Mouse (Mus musculus) intestine, embryonic 16.5 days (tissue): ENCODE measurements around the gene Hspa1a. TPM values are rescaled to one million over a fixed set of nuclear protein-coding genes. Genes with fewer than 3 reads are reported as not detected.

Source experiments
- ATAC-seq: fragments of 200-750 bp; cut with Nextera tagmentation; 2 replicates; pipeline ENCODE4 v1.8.0; 2017; ENCODE audit warnings: moderate TSS enrichment, moderate library complexity
- H3K27ac ChIP-seq: fragments of 300-500 bp; sonication (generic); 2 replicates; pipeline ENCODE4 v1.5.1; 2014; ENCODE audit warnings: mild to moderate bottlenecking, low read length
- H3K27me3 ChIP-seq: fragments of 300-500 bp; sonication (generic); replicated peaks from 2 replicates; pipeline ENCODE4 v1.6.1; 2014; ENCODE audit warnings: low read length, control low read depth, mixed read lengths; ENCODE audit not compliant: control insufficient read depth, insufficient read depth
- H3K36me3 ChIP-seq: fragments of 300-500 bp; sonication (generic); 2 replicates; pipeline ENCODE4 v1.6.1; 2014; ENCODE audit warnings: low read length, control low read depth; ENCODE audit not compliant: control insufficient read depth, insufficient read depth
- H3K4me1 ChIP-seq: fragments of 300-500 bp; sonication (generic); 2 replicates; pipeline ENCODE4 v1.6.1; 2014; ENCODE audit warnings: low read length, control low read depth, mixed read lengths; ENCODE audit not compliant: control insufficient read depth, insufficient read depth
- H3K4me2 ChIP-seq: fragments of 300-500 bp; sonication (generic); 2 replicates; pipeline ENCODE4 v1.6.1; 2014; ENCODE audit warnings: low read depth, low read length, control low read depth
- H3K4me3 ChIP-seq: fragments of 300-500 bp; sonication (generic); 2 replicates; pipeline ENCODE4 v1.5.1; 2014; ENCODE audit warnings: mild to moderate bottlenecking, low read length
- H3K9ac ChIP-seq: fragments of 300-500 bp; sonication (generic); 2 replicates; pipeline ENCODE4 v1.6.1; 2014; ENCODE audit warnings: low read depth, low read length
- H3K9me3 ChIP-seq: fragments of 300-500 bp; sonication (generic); 2 replicates; pipeline ENCODE4 v1.6.1; 2016; ENCODE audit warnings: low read length, control low read depth; ENCODE audit not compliant: control insufficient read depth
- WGBS: fragments of 180-500 bp; shearing (Covaris S2); extraction: QIAGEN DNeasy Blood & Tissue Kit; methylation state at CpG from one replicate; pipeline ENCODE4 v1.1.7; 2014; 5-methylcytosine and 5-hydroxymethylcytosine counted together
- polyA plus RNA-seq: library from polyadenylated mRNA; unstranded; fragments of >200 nt; fragmentation: Nextera tagmentation; extraction: Ambion mirVana; gene quantifications from 2 replicates; pipeline ENCODE4 v1.2.1, GENCODE M21; 2015

The Hspa1a gene
- polyA plus RNA-seq, 1 experiment from 2014 or later: 6.3 TPM

DNA sequence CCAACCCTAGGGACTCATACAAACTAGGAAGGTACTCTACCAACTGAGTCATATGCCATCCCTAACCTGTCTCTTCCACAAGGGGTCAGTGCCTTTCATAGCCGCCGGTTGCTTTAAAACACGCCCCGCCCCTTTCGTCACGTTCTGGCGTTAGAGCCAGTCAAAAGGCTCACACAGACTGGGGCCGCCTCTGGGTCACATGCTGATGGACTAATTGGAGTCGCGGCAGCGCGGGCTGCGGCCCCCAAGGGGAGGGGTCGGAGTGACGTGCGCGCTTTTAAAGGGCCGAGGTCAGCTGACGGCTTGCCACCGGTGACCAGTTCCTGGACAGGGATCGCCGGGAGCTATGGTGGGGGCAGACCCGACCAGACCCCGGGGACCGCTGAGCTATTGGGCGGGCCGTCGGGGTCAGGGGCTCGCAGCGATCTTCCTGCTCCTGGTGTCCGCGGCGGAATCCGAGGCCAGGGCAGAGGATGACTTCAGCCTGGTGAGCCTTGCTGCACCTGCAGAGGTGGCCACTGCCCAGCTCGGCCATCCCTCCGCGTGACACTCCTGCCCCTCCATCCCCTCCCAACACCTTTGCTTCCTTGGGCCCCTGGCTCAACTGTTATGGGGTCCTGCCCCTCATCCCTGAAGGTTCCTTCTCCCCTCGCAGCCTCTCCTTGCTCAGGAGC is 40.8 kb downstream of the Hspa1a start, which contains the start of gene Neu1:
Gene Neu1, plus strand, starts transcription at position 193 of the 674 bp plus-strand sequence.
- WGBS: 0% methylated on average over 38 of the region's 38 CpGs
- no peaks in the 10 kb centered on the region for H3K9me3 ChIP-seq
- no peaks in the 10 kb centered on the region for H3K27me3 ChIP-seq
- peaks cover 13% of the 10 kb centered on the region for H3K36me3 ChIP-seq
- peak within 1 kb of the TSS; percentile 83 for H3K4me3 ChIP-seq
- peak within 1 kb of the TSS; percentile 89 for H3K9ac ChIP-seq
- H3K27ac ChIP-seq: peak within 1 kb of the TSS; percentile 78
- peak; percentile 97 for ATAC-seq
- H3K4me1 ChIP-seq: peaks cover 18% of the 10 kb centered on the region
- peak within 1 kb of the TSS; percentile 89 for H3K4me2 ChIP-seq

DNA sequence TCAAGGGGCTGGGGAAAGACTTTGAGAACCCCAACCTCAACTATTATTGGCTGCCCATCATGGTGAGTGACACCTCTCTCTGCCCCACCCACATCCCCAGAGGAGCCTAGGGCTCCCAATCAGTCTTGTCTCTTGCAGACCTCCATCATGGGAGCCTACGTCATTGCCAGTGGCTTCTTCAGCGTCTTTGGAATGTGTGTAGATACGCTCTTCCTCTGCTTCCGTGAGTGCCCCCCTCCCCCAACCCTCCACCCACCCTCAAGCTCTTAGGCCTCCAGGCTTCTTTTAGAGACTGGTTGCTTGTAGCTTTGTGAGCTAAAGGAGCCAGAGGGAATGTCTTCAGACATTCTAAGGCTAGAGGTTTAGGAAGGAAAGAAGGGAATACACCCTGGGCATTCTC is 43.1 kb downstream of the Hspa1a start:
- no peaks in the 10 kb centered on the region for H3K27me3 ChIP-seq
- 50% methylated on average over 4 of the region's 4 CpGs for WGBS
- peaks cover 5% of the 10 kb centered on the region; the same call in 1 of the 2 replicates for H3K36me3 ChIP-seq
- H3K4me2 ChIP-seq: no peak overlapping the region
- ATAC-seq: no peak
- H3K4me1 ChIP-seq: peaks cover 12% of the 10 kb centered on the region
- H3K27ac ChIP-seq: no peak overlapping the region
- no peak overlapping the region for H3K4me3 ChIP-seq
- no peaks in the 10 kb centered on the region for H3K9me3 ChIP-seq
- no peak overlapping the region for H3K9ac ChIP-seq

DNA sequence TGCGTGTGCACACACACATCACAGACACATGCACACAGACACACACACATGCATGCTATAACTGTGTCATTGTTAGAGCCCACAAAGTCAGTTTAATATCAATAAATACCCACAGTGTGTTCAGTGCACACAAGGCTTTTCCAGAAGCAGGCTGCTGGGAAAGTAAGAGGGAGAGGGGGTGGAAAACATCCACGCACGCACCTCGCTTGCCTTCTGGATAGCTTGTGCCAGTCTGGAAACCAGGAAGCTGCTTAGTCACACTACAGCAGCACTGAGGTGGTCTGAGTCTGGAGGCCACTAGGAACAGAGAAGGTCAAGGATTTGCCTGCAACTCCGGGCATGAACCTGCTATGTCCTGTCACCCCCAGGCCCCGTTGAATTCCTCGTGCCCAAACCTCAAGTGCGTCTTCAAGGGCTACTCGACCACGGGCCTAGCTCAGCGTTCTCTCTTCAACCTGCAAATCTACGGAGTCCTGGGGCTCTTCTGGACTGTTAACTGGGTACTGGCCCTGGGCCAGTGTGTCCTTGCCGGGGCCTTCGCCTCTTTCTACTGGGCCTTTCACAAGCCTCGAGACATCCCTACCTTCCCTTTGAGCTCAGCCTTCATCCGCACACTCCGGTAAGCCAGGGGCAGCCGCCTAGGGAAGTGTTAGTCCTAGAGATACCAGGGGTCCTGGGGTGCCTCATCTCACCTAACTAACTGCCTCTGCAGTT is 44.5 kb downstream of the Hspa1a start:
- Histone ChIP-seq H3K27me3 (no peaks in the 10 kb centered on the region), H3K4me1 (peaks cover 7% of the 10 kb centered on the region), H3K4me2 (no peak overlapping the region), H3K4me3 (no peak overlapping the region), H3K9ac (no peak overlapping the region), H3K36me3 (no peaks in the 10 kb centered on the region; the same call in 1 of the 2 replicates), H3K27ac (no peak overlapping the region), H3K9me3 (no peaks in the 10 kb centered on the region)
- no peak for ATAC-seq
- WGBS: 84% methylated on average over 18 of the region's 18 CpGs

DNA sequence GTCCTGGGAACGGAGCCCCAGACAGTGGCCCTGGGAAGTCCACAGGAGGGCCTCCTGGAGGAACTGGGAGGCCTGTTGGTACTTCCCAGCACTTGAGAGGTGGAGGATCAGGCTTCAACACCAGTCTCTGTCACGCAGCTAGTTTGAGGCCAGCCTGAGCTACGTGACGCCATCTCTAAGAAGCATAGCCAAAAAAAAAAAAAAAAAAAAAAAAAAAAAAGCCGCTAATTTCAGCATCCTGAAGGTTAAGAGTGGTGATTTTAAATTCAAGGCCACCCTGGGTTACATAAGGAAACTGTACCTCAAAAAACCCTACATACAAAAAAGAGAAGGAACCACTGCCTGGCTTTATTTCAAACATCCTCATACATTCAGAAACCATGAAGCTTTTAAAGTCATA is 47.7 kb downstream of the Hspa1a start:
- Histone ChIP-seq H3K4me1 (no peaks in the 10 kb centered on the region), H3K4me2 (no peak overlapping the region), H3K9ac (no peak overlapping the region), H3K27me3 (no peaks in the 10 kb centered on the region), H3K9me3 (no peaks in the 10 kb centered on the region), H3K4me3 (no peak overlapping the region), H3K27ac (no peak overlapping the region), H3K36me3 (no peaks in the 10 kb centered on the region)
- 73% methylated on average over 5 of the region's 5 CpGs for WGBS
- no peak for ATAC-seq

DNA sequence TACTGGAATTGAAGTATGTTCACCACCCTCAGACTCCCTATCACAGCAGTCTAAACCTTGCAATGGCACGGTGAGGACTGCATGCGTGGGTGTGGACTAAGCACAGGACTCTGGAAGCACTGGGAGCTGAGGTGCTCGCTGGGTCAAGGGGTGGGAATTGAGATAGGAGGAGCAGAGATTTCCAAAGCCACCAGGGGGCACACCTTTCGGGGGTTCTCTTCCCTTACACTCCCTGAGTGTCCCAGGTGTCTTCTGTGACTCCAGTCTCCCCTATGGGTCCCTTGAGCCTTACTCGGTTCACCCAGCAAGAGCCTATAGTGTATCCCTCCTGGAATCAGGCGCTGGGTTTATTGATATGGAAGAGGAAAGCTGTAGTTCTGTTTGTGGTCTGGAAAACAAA is 49.0 kb downstream of the Hspa1a start:
- Histone ChIP-seq H3K27me3 (no peaks in the 10 kb centered on the region), H3K4me1 (no peaks in the 10 kb centered on the region), H3K36me3 (no peaks in the 10 kb centered on the region), H3K27ac (no peak overlapping the region), H3K9me3 (no peaks in the 10 kb centered on the region), H3K4me2 (no peak overlapping the region), H3K9ac (no peak overlapping the region), H3K4me3 (no peak overlapping the region)
- WGBS: 38% methylated on average over 6 of the region's 6 CpGs
- 0 out of 2 replicates have a peak, but pooled peaks have one; percentile 21 for ATAC-seq

Other genes with a start within 250 kb of the Hspa1a start
- gene C4b, start 228.3 kb downstream of the Hspa1a start, polyA plus RNA-seq: 0.83 and 0.92 TPM in 2 replicates
- 0.06 and 15.4 TPM in 2 replicates for gene Cyp21a1, start 167.6 kb downstream of the Hspa1a start, polyA plus RNA-seq
- gene Stk19, start 135.2 kb downstream of the Hspa1a start, polyA plus RNA-seq: 24.0 and 26.5 TPM in 2 replicates
- gene Dxo, start 135.1 kb downstream of the Hspa1a start, polyA plus RNA-seq: 53.6 and 59.0 TPM in 2 replicates
- 39.2 and 44.9 TPM in 2 replicates for gene Skiv2l, start 121.9 kb downstream of the Hspa1a start, polyA plus RNA-seq
- gene Nelfe, start 121.8 kb downstream of the Hspa1a start, polyA plus RNA-seq: 104 TPM in 2 replicates
- 95.8 and 107 TPM in 2 replicates for gene Cfb, start 109.6 kb downstream of the Hspa1a start, polyA plus RNA-seq
- 1.5 and 1.7 TPM in 2 replicates for gene Zbtb12, start 92.7 kb downstream of the Hspa1a start, polyA plus RNA-seq
- not detected in 2 replicates for gene Gm20547, start 90.1 kb downstream of the Hspa1a start, polyA plus RNA-seq
- 26.5 and 36.0 TPM in 2 replicates for gene C2, start 73.9 kb downstream of the Hspa1a start, polyA plus RNA-seq
- gene Ehmt2, start 73.7 kb downstream of the Hspa1a start, polyA plus RNA-seq: 59.8 and 61.9 TPM in 2 replicates
- 108 and 134 TPM in 2 replicates for gene Slc44a4, start 57.7 kb downstream of the Hspa1a start, polyA plus RNA-seq
- gene Neu1, start 40.9 kb downstream of the Hspa1a start, polyA plus RNA-seq: 226 and 301 TPM in 2 replicates
- 0.22 and 0.24 TPM in 2 replicates for gene Hspa1b, start 12.9 kb downstream of the Hspa1a start, polyA plus RNA-seq
- not detected in 2 replicates for gene Gm20481, start 2.2 kb downstream of the Hspa1a start, polyA plus RNA-seq
- 0.38 and 0.57 TPM in 2 replicates for gene Hspa1l, start 547 bp upstream of the Hspa1a start, polyA plus RNA-seq
- 159 and 181 TPM in 2 replicates for gene Lsm2, start 9.7 kb upstream of the Hspa1a start, polyA plus RNA-seq
- 112 and 119 TPM in 2 replicates for gene Vars, start 28.8 kb upstream of the Hspa1a start, polyA plus RNA-seq
- 0.18 and 0.27 TPM in 2 replicates for gene Vwa7, start 44.4 kb upstream of the Hspa1a start, polyA plus RNA-seq
- gene Sapcd1, start 55.9 kb upstream of the Hspa1a start, polyA plus RNA-seq: 11.3 TPM in 2 replicates
- 3.6 and 4.4 TPM in 2 replicates for gene Msh5, start 74.6 kb upstream of the Hspa1a start, polyA plus RNA-seq
- 405 and 416 TPM in 2 replicates for gene Clic1, start 77.8 kb upstream of the Hspa1a start, polyA plus RNA-seq
- 146 and 170 TPM in 2 replicates for gene Ddah2, start 86.9 kb upstream of the Hspa1a start, polyA plus RNA-seq
- 0.24 TPM in 1 of 2 replicates, not detected in the other for gene Ly6g6c, start 93.2 kb upstream of the Hspa1a start, polyA plus RNA-seq
- 0.37 and 0.40 TPM in 2 replicates for gene Mpig6b, start 94.0 kb upstream of the Hspa1a start, polyA plus RNA-seq
- 3.4 and 3.8 TPM in 2 replicates for gene Ly6g6e, start 104.7 kb upstream of the Hspa1a start, polyA plus RNA-seq
- 4.3 and 5.6 TPM in 2 replicates for gene Ly6g6d, start 105.9 kb upstream of the Hspa1a start, polyA plus RNA-seq
- 0.16 and 0.23 TPM in 2 replicates for gene Ly6g6f, start 113.5 kb upstream of the Hspa1a start, polyA plus RNA-seq
- gene Abhd16a, start 117.1 kb upstream of the Hspa1a start, polyA plus RNA-seq: 107 and 108 TPM in 2 replicates
- not detected in 2 replicates for gene Ly6g5c, start 136.1 kb upstream of the Hspa1a start, polyA plus RNA-seq
- gene Ly6g5b, start 143.3 kb upstream of the Hspa1a start, polyA plus RNA-seq: 0.56 and 0.66 TPM in 2 replicates
- 16.8 and 21.3 TPM in 2 replicates for gene Gpank1, start 149.3 kb upstream of the Hspa1a start, polyA plus RNA-seq
- gene Csnk2b, start 149.9 kb upstream of the Hspa1a start, polyA plus RNA-seq: 246 and 254 TPM in 2 replicates
- 15.4 and 18.3 TPM in 2 replicates for gene D17H6S53E, start 154.2 kb upstream of the Hspa1a start, polyA plus RNA-seq
- gene Apom, start 159.9 kb upstream of the Hspa1a start, polyA plus RNA-seq: 9.4 and 20.2 TPM in 2 replicates
- gene Bag6, start 163.0 kb upstream of the Hspa1a start, polyA plus RNA-seq: 37.5 and 41.3 TPM in 2 replicates
- gene Prrc2a, start 192.7 kb upstream of the Hspa1a start, polyA plus RNA-seq: 103 TPM in 2 replicates
- 17.4 and 19.4 TPM in 2 replicates for gene Aif1, start 203.9 kb upstream of the Hspa1a start, polyA plus RNA-seq
- 16.9 and 17.1 TPM in 2 replicates for gene Lst1, start 216.3 kb upstream of the Hspa1a start, polyA plus RNA-seq
- gene Ltb, start 222.3 kb upstream of the Hspa1a start, polyA plus RNA-seq: 4.4 and 4.7 TPM in 2 replicates
- gene Tnf, start 229.9 kb upstream of the Hspa1a start, polyA plus RNA-seq: 0.18 and 0.23 TPM in 2 replicates
- gene Lta, start 233.2 kb upstream of the Hspa1a start, polyA plus RNA-seq: 0.99 and 1.2 TPM in 2 replicates
- 0.29 and 0.46 TPM in 2 replicates for gene Gm16181, start 248.7 kb upstream of the Hspa1a start, polyA plus RNA-seq